Mouse (Mus musculus): ENCODE results near the gene Dcaf17. TPM values are rescaled to one million over a fixed set of nuclear protein-coding genes. Genes with fewer than 3 reads are reported as not detected.
A peak's percentile ranks its signal among the peaks of the same experiment; 100 is the strongest.

The Dcaf17 gene
- total RNA-seq, 2 experiments from 2014 or later, result 13.0 to 14.7 TPM

DNA sequence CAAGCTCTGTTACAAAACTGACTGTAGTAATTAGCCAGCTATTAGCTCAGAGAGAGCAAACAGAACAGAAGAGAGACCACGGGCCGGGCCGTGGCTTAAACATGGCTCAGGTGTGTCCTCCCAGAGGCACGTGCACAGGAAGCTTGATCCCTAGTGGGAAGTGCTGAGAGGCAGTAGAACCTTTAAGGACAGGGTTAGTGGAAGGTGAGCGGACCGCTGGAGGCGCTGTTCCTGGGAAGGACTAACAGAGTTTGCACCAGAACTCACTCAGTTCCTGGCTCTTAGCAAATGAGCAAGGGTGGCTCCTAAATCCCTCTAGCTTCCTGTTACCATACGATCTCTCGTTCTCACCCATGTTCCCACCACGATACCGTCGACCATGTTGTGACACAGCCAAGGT, 6.2 kb upstream of the Dcaf17 start:
- peak; percentile 18; the same call in 1 of the 2 replicates for ATAC-seq (replicated peaks; ENCODE audit: poor library complexity, severe bottlenecking)

- no peak for ATAC-seq (replicated peaks; ENCODE audit: poor library complexity, severe bottlenecking)
Observed at GRCm38 (mm10) chr2:71050511-71050910, 4.6 kb upstream of the Dcaf17 start.

DNA sequence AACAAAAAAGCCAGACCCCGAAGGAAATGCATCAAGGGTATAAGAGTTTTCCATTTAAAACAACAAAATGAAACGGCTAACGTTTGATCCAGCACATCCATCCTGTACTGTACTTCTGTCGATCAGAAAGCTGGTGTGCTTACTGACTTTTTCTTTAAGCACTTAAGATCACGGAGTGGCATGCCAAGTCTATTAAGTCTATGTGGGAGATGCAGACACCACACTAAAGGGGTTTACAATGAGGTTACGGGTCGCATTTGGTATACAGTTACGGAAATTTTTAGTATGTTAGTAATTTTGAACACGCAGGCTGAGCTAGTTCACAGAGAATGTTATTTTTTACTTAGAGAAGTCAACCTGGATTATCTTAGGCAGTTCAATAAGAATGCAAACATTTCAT, 412 bp upstream of the Dcaf17 start:
- ATAC-seq (replicated peaks; ENCODE audit: poor library complexity, severe bottlenecking), result no peak

- ATAC-seq (replicated peaks; ENCODE audit: poor library complexity, severe bottlenecking), result no peak
Observed at GRCm38 (mm10) chr2:71056115-71056835, 1.1 kb downstream of the Dcaf17 start.

GRCm38 (mm10) chr2:71071601-71072000, 16.5 kb downstream of the Dcaf17 start:
- ATAC-seq (replicated peaks; ENCODE audit: poor library complexity, severe bottlenecking), result no peak

DNA sequence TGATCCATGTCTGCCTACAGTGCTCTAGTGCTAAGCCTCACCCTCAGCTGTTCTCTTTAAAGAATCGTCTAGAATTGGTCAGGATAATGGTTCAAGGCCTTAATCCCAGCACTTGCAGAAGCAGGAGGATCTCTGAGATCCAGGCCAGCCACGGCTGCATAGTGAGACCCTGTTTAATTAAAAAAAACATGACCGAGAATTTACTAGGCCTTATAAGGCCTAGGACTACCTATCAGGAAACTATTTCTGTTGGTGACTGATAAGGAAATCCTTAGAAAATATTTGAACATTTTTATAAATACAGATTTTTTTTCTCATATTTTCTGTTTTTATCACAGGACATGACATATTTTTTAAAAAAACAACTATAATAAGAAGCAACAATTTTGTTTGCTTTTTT, 18.2 kb downstream of the Dcaf17 start:
- no peak for ATAC-seq (replicated peaks; ENCODE audit: poor library complexity, severe bottlenecking)

DNA sequence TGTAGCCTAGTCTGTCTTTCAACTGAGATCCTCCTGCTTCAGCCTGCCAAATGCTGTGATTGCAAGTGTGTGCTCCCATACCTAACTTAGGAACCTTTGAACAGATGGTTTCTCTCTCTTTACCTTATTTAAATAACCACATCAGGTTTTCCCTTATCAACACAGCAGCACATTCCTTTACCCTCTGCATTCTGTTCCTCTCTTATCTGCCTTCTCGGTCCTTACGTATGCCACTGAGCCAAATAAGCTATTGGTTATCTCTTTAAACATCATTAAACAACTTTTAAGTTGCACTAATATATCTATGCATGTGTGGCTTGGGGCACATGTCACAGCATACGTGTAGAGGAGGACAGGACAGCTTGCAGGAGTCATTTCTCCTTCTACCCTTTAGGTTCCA, 18.7 kb downstream of the Dcaf17 start:
- ATAC-seq (replicated peaks; ENCODE audit: poor library complexity, severe bottlenecking), result no peak

DNA sequence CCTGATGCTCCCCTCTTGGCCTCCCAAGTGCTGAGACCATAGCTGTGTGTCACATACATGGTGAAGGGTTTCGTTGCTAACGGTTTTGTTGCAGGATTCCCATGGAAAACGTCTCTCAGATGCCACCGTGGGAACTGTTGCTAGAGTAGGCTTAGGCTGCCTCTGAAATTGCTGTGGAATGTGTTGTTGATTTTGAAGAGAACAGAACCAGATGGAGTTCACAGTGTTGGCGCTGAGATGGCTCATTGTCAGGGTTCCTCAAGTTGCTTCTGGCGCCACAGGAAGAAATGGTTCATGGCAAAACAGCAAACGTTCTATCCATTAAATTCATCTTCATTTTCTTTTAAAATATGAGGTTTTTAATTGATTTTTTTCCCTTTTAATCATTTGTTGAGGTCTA, 27.3 kb downstream of the Dcaf17 start:
- no peak for ATAC-seq (replicated peaks; ENCODE audit: poor library complexity, severe bottlenecking)

- no peak for ATAC-seq (replicated peaks; ENCODE audit: poor library complexity, severe bottlenecking)
Observed at GRCm38 (mm10) chr2:71083454-71084193, 28.5 kb downstream of the Dcaf17 start.

- ATAC-seq (replicated peaks; ENCODE audit: poor library complexity, severe bottlenecking), result no peak
Observed at GRCm38 (mm10) chr2:71089766-71090165, 34.6 kb downstream of the Dcaf17 start.

DNA sequence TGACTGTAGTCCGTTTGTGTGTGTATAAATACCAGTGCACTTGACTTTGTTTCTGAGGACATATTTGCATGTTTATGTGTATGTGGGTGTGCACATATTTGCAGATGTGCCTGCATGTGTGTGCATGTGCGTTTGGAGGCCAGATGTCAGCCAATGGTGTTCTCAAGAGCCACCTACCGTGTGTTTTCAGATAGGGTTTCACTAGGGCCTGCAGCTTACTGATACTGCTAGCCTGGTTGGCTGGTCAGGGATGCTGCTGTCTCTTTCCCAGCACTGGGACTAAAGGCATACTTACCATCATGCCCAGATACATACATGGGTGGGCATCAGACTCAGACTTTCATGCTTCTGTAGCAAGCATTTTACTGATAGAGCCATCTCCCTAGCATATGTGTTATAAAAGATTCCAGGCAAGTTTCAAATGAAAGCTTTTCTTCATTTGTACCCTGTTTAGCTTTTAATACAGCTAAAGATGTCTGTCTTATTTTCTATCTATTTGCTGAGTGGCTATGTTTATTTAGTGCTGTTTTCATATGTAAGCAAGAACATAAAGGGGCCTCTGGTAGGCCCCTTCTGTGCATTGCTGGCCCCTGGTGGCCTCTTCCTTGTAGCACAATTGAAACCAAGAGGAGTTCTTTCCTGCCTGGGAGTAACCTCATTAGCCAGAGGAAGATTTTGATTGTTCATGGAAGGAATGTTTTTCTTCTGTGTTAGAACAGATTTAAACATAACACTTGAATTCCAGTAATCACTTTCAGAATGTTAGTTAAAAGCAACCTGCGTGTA, 35.7 kb downstream of the Dcaf17 start:
- ATAC-seq (replicated peaks; ENCODE audit: poor library complexity, severe bottlenecking), result no peak

DNA sequence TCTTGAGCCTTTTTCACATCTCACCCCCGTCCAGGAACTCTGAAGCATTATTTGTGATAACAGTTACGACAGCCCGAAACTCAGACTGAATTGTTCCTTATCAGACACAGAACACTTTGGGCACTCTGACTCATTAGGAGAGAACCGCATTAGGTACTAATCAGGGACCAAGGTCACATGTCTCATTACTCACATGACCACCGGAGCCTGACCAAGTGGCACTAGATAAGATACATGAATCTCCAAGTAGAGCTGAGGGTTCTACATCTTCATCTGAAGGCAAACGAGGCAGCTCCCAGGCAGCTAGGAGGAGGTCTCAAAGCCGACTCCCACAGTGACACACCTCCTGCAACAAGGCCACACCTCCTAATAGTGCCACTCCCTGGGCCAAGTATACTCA, 41.0 kb downstream of the Dcaf17 start:
- ATAC-seq (replicated peaks; ENCODE audit: poor library complexity, severe bottlenecking), result no peak

- ATAC-seq (replicated peaks; ENCODE audit: poor library complexity, severe bottlenecking), result peak; percentile 23; the same call in 1 of the 2 replicates
Observed at GRCm38 (mm10) chr2:71102621-71103291, 47.6 kb downstream of the Dcaf17 start.

DNA sequence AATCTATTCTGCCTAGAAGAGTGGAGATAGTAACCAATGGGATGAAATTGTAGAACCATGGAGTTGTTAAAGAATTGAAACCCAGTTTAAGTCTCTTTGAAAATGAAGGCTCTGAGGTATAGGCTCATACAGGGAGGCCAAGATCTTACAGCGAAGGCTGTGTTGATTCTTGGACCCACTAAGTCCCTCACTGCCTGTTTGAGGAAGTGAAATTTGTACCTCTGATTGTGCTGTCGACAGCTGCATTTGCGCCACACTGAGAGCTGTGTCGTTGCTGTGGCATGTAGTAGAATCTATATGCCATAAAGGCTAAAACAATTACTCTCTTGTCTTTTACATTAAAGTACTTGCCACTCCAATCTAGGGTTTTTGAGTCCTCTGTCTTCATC, 48.2 kb downstream of the Dcaf17 start:
- ATAC-seq (replicated peaks; ENCODE audit: poor library complexity, severe bottlenecking), result peak; percentile 87

DNA sequence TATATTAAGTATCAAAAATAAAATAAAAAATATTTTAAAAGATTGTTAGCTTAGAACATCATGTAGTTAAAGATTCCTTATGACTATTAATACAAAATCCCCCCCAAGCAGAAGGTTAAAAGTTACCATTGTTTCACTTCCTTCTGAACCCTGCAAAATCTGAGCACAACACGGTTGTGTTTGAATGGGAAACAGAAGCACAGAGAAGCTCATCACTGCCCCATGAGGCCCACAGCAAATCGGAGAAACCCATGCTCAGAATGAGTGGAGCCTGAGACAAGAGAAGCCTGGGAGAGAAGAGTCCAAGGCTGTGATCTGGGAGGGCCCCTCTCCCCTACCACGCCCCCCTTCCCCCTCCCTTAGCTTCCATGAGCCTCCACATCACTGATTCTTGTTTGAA, 49.6 kb downstream of the Dcaf17 start:
- peak; percentile 32 for ATAC-seq (replicated peaks; ENCODE audit: poor library complexity, severe bottlenecking)

GRCm38 (mm10) chr2:71105469-71106215, 50.5 kb downstream of the Dcaf17 start:
- peak; percentile 52 for ATAC-seq (replicated peaks; ENCODE audit: poor library complexity, severe bottlenecking)

- no peak for ATAC-seq (replicated peaks; ENCODE audit: poor library complexity, severe bottlenecking)
Observed at GRCm38 (mm10) chr2:71107225-71107624, 52.1 kb downstream of the Dcaf17 start.

DNA sequence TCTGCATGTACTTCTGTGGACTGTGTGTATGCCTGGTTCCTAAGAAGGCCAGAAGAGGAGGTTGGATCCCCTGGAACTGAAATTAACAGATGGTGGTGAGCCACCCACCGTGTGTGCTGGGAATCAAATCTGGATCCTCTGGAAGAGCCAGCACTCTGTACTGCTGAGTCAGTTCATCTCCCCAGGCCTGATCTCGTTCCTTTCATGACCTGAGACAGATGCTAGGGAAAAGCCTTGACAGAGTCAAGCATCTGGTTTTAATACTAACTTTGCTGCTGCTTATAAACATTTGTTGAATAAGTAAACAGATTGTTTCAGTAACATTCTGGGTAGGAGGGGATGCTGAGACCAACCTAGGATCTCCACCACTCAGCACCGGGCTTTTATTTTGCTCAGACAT, 53.4 kb downstream of the Dcaf17 start:
- ATAC-seq (replicated peaks; ENCODE audit: poor library complexity, severe bottlenecking), result no peak

GRCm38 (mm10) chr2:71113489-71114171, 58.5 kb downstream of the Dcaf17 start:
- no peak for ATAC-seq (replicated peaks; ENCODE audit: poor library complexity, severe bottlenecking)
